Mouse (Mus musculus): ENCODE results near the gene Ythdf2. TPM values are rescaled to one million over a fixed set of nuclear protein-coding genes. Genes with fewer than 3 reads are reported as not detected.

Gene Ythdf2
- polyA plus RNA-seq, 1 experiment from 2014 or later: 169 TPM

DNA sequence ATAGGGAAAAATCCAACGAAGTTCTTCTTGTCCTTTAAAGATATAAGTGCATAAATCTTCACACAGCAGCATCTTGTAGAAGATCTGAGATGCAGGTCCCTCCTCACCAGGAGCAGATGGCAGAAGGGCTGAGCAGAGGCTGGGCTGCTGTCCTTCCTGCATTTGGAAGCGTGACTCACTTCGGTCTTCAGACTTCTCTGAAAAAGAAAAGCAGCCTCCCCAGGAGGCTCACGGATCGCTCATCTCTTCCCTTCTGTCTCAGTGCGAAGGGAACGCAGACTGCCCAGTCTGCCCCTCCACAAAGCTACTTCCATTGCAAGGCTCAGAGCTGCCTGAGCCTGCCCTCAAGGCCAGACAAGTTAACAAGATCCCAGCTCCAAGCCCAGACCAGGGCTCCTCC, 41.2 kb downstream of the Ythdf2 start:
- H3K9me3 ChIP-seq (ENCODE audit: control insufficient read depth, low read length): no peaks in the 10 kb centered on the region
- H3K27ac ChIP-seq (replicated peaks; ENCODE audit: low read depth, low read length): no peak overlapping the region
- H3K9ac ChIP-seq (replicated peaks; ENCODE audit: low read length): no peak overlapping the region
- no peak overlapping the region for H3K4me2 ChIP-seq (ENCODE audit: low read length)
- 23% methylated on average over 7 of the region's 7 CpGs for WGBS
- H3K27me3 ChIP-seq (ENCODE audit: control insufficient read depth, insufficient read depth, low read length): no peaks in the 10 kb centered on the region
- H3K4me1 ChIP-seq (ENCODE audit: control insufficient read depth, insufficient read depth, low read length): no peaks in the 10 kb centered on the region; the same call in 1 of the 2 replicates
- ATAC-seq (ENCODE audit: low FRiP score, low TSS enrichment): no peak
- H3K4me3 ChIP-seq (replicated peaks; ENCODE audit: low read depth, low read length): no peak overlapping the region
- H3K36me3 ChIP-seq (ENCODE audit: control insufficient read depth, insufficient read depth, low read length): no peaks in the 10 kb centered on the region
- no peak for DNase-seq

DNA sequence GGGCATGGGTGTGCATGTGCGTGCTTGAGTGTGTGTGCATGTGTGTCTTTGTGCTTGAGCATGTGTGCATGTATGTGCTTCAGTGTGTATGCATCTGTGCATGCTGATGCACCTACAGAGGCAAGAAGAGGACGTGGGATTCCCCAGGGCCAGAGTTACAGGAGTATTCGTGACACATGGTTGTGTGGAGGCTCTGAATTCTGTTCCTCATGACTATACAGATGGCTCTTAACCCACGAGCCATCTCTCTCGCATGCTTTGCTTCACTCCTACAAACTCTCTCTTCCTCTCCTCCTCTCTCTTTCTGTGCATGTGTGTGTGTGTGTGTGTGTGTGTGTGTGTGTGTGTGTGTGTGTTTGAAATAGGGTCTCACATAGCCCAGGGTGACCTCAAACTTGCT, 42.3 kb downstream of the Ythdf2 start:
- ATAC-seq (ENCODE audit: low FRiP score, low TSS enrichment) (no peak), DNase-seq (no peak)
- no peaks in the 10 kb centered on the region for H3K27me3 ChIP-seq (ENCODE audit: control insufficient read depth, insufficient read depth, low read length)
- no peak overlapping the region for H3K9ac ChIP-seq (replicated peaks; ENCODE audit: low read length)
- H3K9me3 ChIP-seq (ENCODE audit: control insufficient read depth, low read length): no peaks in the 10 kb centered on the region
- H3K36me3 ChIP-seq (ENCODE audit: control insufficient read depth, insufficient read depth, low read length): no peaks in the 10 kb centered on the region
- H3K4me1 ChIP-seq (ENCODE audit: control insufficient read depth, insufficient read depth, low read length): no peaks in the 10 kb centered on the region; the same call in 1 of the 2 replicates
- H3K4me3 ChIP-seq (replicated peaks; ENCODE audit: low read depth, low read length): no peak overlapping the region
- H3K4me2 ChIP-seq (ENCODE audit: low read length): no peak overlapping the region
- H3K27ac ChIP-seq (replicated peaks; ENCODE audit: low read depth, low read length): no peak overlapping the region
- WGBS: 86% methylated on average over 5 of the region's 5 CpGs

DNA sequence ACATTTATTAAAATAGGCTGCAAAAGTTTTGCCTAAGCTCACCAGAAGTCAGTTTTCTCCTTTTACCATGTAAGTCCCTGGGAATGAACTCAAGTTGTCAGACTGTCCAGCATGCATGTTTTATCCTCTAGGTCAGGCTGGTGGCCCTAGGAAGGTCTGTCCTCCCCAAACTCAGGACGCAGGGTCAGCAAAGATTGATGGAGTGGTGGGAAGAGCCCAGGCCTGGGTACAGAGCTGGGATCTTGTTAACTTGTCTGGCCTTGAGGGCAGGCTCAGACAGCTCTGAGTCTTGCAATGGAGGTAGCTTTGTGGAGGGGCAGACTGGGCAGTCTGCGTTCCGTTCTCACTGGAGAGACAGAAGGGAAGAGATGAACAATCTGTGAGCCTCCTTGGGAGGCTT, 42.8 kb downstream of the Ythdf2 start:
- ATAC-seq (ENCODE audit: low FRiP score, low TSS enrichment): no peak
- Histone ChIP-seq H3K27me3 (ENCODE audit: control insufficient read depth, insufficient read depth, low read length) (no peaks in the 10 kb centered on the region), H3K9ac (replicated peaks; ENCODE audit: low read length) (no peak overlapping the region), H3K36me3 (ENCODE audit: control insufficient read depth, insufficient read depth, low read length) (no peaks in the 10 kb centered on the region), H3K9me3 (ENCODE audit: control insufficient read depth, low read length) (no peaks in the 10 kb centered on the region), H3K4me3 (replicated peaks; ENCODE audit: low read depth, low read length) (no peak overlapping the region), H3K4me1 (ENCODE audit: control insufficient read depth, insufficient read depth, low read length) (no peaks in the 10 kb centered on the region; the same call in 1 of the 2 replicates), H3K4me2 (ENCODE audit: low read length) (no peak overlapping the region), H3K27ac (replicated peaks; ENCODE audit: low read depth, low read length) (no peak overlapping the region)
- WGBS: 96% methylated on average over 3 of the region's 3 CpGs
- DNase-seq: no peak

GRCm38 (mm10) chr4:132167436-132167835, 44.7 kb downstream of the Ythdf2 start:
- no peak for DNase-seq
- no peak overlapping the region for H3K4me3 ChIP-seq (replicated peaks; ENCODE audit: low read depth, low read length)

GRCm38 (mm10) chr4:132166350-132167290, 45.5 kb downstream of the Ythdf2 start:
- no peak overlapping the region for H3K4me2 ChIP-seq (ENCODE audit: low read length)
- no peak overlapping the region for H3K9ac ChIP-seq (replicated peaks; ENCODE audit: low read length)
- no peaks in the 10 kb centered on the region for H3K36me3 ChIP-seq (ENCODE audit: control insufficient read depth, insufficient read depth, low read length)
- H3K4me1 ChIP-seq (ENCODE audit: control insufficient read depth, insufficient read depth, low read length): no peaks in the 10 kb centered on the region; the same call in 1 of the 2 replicates
- H3K27ac ChIP-seq (replicated peaks; ENCODE audit: low read depth, low read length): no peak overlapping the region
- ATAC-seq (ENCODE audit: low FRiP score, low TSS enrichment) (no peak), DNase-seq (no peak)
- no peaks in the 10 kb centered on the region for H3K27me3 ChIP-seq (ENCODE audit: control insufficient read depth, insufficient read depth, low read length)
- WGBS: 57% methylated on average over 16 of the region's 16 CpGs
- no peak overlapping the region for H3K4me3 ChIP-seq (replicated peaks; ENCODE audit: low read depth, low read length)
- no peaks in the 10 kb centered on the region for H3K9me3 ChIP-seq (ENCODE audit: control insufficient read depth, low read length)

More at GRCm38 (mm10) chr4:132167436-132167835, 44.7 kb downstream of the Ythdf2 start:
- Histone ChIP-seq H3K4me2 (ENCODE audit: low read length) (no peak overlapping the region), H3K27ac (replicated peaks; ENCODE audit: low read depth, low read length) (no peak overlapping the region), H3K9me3 (ENCODE audit: control insufficient read depth, low read length) (no peaks in the 10 kb centered on the region), H3K4me1 (ENCODE audit: control insufficient read depth, insufficient read depth, low read length) (no peaks in the 10 kb centered on the region; the same call in 1 of the 2 replicates), H3K27me3 (ENCODE audit: control insufficient read depth, insufficient read depth, low read length) (no peaks in the 10 kb centered on the region), H3K36me3 (ENCODE audit: control insufficient read depth, insufficient read depth, low read length) (no peaks in the 10 kb centered on the region), H3K9ac (replicated peaks; ENCODE audit: low read length) (no peak overlapping the region)
- WGBS: 89% methylated on average over 3 of the region's 3 CpGs
- no peak for ATAC-seq (ENCODE audit: low FRiP score, low TSS enrichment)

DNA sequence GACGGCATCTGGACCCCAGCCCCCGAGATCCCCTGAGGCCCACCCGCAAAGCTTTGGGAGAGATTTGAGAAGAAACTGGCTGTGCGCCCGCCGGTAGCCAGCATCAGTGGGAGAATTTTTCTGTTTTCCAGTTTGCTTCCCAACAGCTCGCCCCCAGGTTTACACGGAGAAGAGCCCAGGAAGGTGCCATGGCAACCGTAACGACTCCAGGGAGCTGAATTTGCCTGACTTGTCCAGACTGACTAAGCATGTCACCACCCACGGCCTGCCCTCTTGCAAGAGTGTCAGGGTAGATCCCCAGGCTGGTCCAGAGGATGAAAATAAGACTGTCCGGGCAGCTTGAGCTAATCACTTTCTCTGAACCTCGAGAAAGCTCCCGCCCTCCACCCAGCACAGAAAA, 46.4 kb downstream of the Ythdf2 start:
- H3K4me1 ChIP-seq (ENCODE audit: control insufficient read depth, insufficient read depth, low read length): no peaks in the 10 kb centered on the region; the same call in 1 of the 2 replicates
- H3K4me2 ChIP-seq (ENCODE audit: low read length): no peak overlapping the region
- no peak overlapping the region for H3K4me3 ChIP-seq (replicated peaks; ENCODE audit: low read depth, low read length)
- no peaks in the 10 kb centered on the region for H3K9me3 ChIP-seq (ENCODE audit: control insufficient read depth, low read length)
- DNase-seq (peak; percentile 50), ATAC-seq (ENCODE audit: low FRiP score, low TSS enrichment) (no peak)
- H3K27me3 ChIP-seq (ENCODE audit: control insufficient read depth, insufficient read depth, low read length): no peaks in the 10 kb centered on the region
- H3K36me3 ChIP-seq (ENCODE audit: control insufficient read depth, insufficient read depth, low read length): no peaks in the 10 kb centered on the region
- H3K27ac ChIP-seq (replicated peaks; ENCODE audit: low read depth, low read length): no peak overlapping the region
- no peak overlapping the region for H3K9ac ChIP-seq (replicated peaks; ENCODE audit: low read length)
- WGBS: 45% methylated on average over 14 of the region's 14 CpGs

DNA sequence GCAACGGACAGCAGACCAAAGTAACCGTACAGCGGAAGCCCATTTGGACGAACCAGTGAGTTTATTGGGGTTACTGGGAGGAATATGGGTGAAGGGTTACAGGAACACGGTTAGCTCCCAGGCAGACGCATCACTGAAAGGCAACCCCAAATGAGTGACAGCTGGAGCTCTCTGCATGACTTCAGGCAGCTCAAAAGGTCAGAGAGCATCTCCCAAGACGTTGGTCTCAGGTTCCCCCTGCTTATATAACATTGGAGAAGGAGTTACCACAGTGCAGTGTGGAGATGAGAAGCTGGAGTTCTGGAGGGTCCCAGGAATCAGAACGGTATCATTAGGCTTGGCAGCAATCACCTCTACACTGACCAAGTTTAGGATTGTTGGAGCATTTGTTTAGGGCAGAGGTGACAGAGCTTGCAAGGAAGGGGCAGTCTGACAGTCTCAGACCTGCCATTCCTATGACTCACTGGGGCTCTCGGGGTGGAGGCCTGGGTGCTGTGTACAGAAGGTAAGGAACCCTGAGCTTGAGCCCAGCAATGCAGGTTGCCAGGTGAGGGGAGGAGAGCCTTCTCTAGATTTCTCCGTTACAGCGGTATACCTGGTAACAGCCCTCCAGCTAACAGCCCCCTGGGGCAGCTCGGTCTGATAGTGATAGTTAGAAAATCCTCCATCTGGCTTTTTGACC, 55.0 kb downstream of the Ythdf2 start:
- DNase-seq (no peak), ATAC-seq (ENCODE audit: low FRiP score, low TSS enrichment) (no peak)
- H3K9ac ChIP-seq (replicated peaks; ENCODE audit: low read length): no peak overlapping the region
- no peaks in the 10 kb centered on the region for H3K36me3 ChIP-seq (ENCODE audit: control insufficient read depth, insufficient read depth, low read length)
- H3K9me3 ChIP-seq (ENCODE audit: control insufficient read depth, low read length): no peaks in the 10 kb centered on the region
- no peak overlapping the region for H3K4me3 ChIP-seq (replicated peaks; ENCODE audit: low read depth, low read length)
- H3K27ac ChIP-seq (replicated peaks; ENCODE audit: low read depth, low read length): no peak overlapping the region
- WGBS: 60% methylated on average over 12 of the region's 12 CpGs
- no peaks in the 10 kb centered on the region for H3K27me3 ChIP-seq (ENCODE audit: control insufficient read depth, insufficient read depth, low read length)
- H3K4me2 ChIP-seq (ENCODE audit: low read length): no peak overlapping the region
- H3K4me1 ChIP-seq (ENCODE audit: control insufficient read depth, insufficient read depth, low read length): 0 out of 2 replicates have a peak, but pooled peaks cover 5% of the 10 kb centered on the region

DNA sequence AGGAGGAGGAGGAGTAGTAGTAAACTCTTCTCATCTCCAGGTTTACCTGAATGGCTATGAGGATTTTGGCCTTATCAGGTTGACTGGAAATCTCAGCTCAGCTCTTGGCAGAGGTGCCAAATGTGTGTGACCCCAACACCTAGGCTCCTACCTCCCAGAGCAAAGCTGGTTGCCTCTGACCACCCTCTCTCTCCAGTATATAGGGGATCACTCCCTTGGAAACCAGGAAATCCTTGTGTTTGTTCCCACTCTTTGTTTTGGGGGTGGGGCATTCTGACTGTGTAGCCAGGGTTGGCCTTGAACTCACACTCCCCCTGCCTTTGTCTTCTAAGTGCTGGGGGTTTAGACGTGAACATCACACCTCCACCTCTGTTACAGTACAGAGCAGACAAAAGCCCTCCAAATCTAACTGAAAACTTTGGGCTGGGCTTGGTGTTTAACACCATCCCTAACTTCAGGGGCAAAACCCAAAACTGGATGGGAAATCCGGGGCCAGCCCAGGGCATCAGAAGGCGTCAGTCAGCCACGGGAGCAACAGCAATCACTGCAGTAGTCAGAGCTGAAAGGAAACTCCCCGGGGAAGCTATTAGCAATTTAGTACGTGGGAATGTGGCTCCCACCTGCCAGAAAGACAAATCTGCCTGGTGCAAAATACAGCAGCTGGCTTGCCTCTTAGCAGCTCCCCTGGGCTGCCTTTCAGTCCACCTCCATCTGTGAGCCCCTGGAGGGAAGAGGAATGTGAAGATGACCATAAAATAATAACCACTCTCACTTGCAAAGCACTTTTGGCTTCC, 57.0 kb downstream of the Ythdf2 start:
- Histone ChIP-seq H3K4me3 (replicated peaks; ENCODE audit: low read depth, low read length) (no peak overlapping the region), H3K27me3 (ENCODE audit: control insufficient read depth, insufficient read depth, low read length) (no peaks in the 10 kb centered on the region), H3K36me3 (ENCODE audit: control insufficient read depth, insufficient read depth, low read length) (no peaks in the 10 kb centered on the region), H3K9me3 (ENCODE audit: control insufficient read depth, low read length) (no peaks in the 10 kb centered on the region), H3K4me1 (ENCODE audit: control insufficient read depth, insufficient read depth, low read length) (0 out of 2 replicates have a peak, but pooled peaks cover 5% of the 10 kb centered on the region), H3K4me2 (ENCODE audit: low read length) (no peak overlapping the region), H3K9ac (replicated peaks; ENCODE audit: low read length) (no peak overlapping the region), H3K27ac (replicated peaks; ENCODE audit: low read depth, low read length) (no peak overlapping the region)
- 7% methylated on average over 6 of the region's 6 CpGs for WGBS
- ATAC-seq (ENCODE audit: low FRiP score, low TSS enrichment) (no peak), DNase-seq (peak; percentile 56)

All from midbrain, embryonic 14.5 days (tissue).